Mouse (Mus musculus) stomach, embryonic 16.5 days (tissue): ENCODE data around the gene Scd2. TPM values are rescaled to one million over a fixed set of nuclear protein-coding genes. Genes with fewer than 3 reads are reported as not detected.
"Not testable (repeated sequence)": the region's sequence is repeated elsewhere in the genome, so short reads cannot be mapped to it uniquely, and the experiment has no call there.

Experiments used
- ATAC-seq: fragments of 200-750 bp; cut with Nextera tagmentation; 2 replicates; pipeline ENCODE4 v1.8.0; 2017; ENCODE audit warnings: moderate number of reproducible peaks, moderate TSS enrichment; ENCODE audit not compliant: insufficient read depth, low FRiP score
- H3K27ac ChIP-seq: fragments of 300-500 bp; sonication (generic); 2 replicates; pipeline ENCODE4 v1.5.1; 2014; ENCODE audit warnings: low read length
- H3K27me3 ChIP-seq: fragments of 300-500 bp; sonication (generic); 2 replicates; pipeline ENCODE4 v1.6.1; 2014; ENCODE audit warnings: low read length, control low read depth, mixed read lengths; ENCODE audit not compliant: control insufficient read depth, insufficient read depth
- H3K36me3 ChIP-seq: fragments of 300-500 bp; sonication (generic); 2 replicates; pipeline ENCODE4 v1.6.1; 2014; ENCODE audit warnings: low read length; ENCODE audit not compliant: control insufficient read depth, insufficient read depth
- H3K4me1 ChIP-seq: fragments of 300-500 bp; sonication (generic); 2 replicates; pipeline ENCODE4 v1.6.1; 2014; ENCODE audit warnings: low read length, control low read depth, mixed read lengths; ENCODE audit not compliant: control insufficient read depth, insufficient read depth
- H3K4me2 ChIP-seq: fragments of 300-500 bp; sonication (generic); 2 replicates; pipeline ENCODE4 v1.6.1; 2014; ENCODE audit warnings: low read depth, low read length, mixed read lengths
- H3K4me3 ChIP-seq: fragments of 300-500 bp; sonication (generic); replicated peaks from 2 replicates; pipeline ENCODE4 v1.5.1; 2014; ENCODE audit warnings: mild to moderate bottlenecking, low read length
- H3K9ac ChIP-seq: fragments of 300-500 bp; sonication (generic); 2 replicates; pipeline ENCODE4 v1.6.1; 2014; ENCODE audit warnings: low read length
- H3K9me3 ChIP-seq: fragments of 300-500 bp; sonication (generic); replicated peaks from 2 replicates; pipeline ENCODE4 v1.6.1; 2016; ENCODE audit warnings: low read length, control low read depth; ENCODE audit not compliant: control insufficient read depth
- WGBS: fragments of 180-500 bp; shearing (Covaris S2); extraction: QIAGEN DNeasy Blood & Tissue Kit; methylation state at CpG from one replicate; pipeline ENCODE4 v1.1.7; 2014; 5-methylcytosine and 5-hydroxymethylcytosine counted together
- polyA plus RNA-seq: library from polyadenylated mRNA; unstranded; fragments of >200 nt; fragmentation: Nextera tagmentation; extraction: Ambion mirVana; gene quantifications from 2 replicates; pipeline ENCODE4 v1.2.1, GENCODE M21; 2015

Gene Scd2
- polyA plus RNA-seq, 1 experiment from 2014 or later = 329 TPM

DNA sequence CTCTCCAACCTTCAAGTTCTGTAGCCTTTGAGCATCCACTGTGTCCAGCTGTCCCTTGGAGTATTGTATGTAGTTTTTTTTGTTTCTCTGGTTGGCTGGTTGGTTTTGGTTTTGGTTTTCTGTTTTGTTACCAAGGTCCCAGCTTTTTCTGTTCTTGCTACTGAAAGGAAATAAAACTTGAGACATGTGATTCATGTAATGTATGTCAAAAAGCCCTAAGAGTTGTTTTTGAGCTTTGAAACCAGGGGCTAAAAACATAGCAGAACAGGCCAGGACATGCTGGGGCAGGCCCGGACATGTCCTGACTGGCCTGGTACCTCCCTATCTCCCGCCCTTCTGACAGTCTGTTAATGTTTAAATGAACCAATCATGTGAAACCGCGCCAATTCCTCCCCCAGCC is 39.4 kb upstream of the Scd2 start:
- not testable (repeated sequence) for H3K4me2 ChIP-seq, H3K36me3 ChIP-seq, H3K9me3 ChIP-seq, H3K4me3 ChIP-seq, H3K27me3 ChIP-seq, ATAC-seq, H3K27ac ChIP-seq, H3K4me1 ChIP-seq, H3K9ac ChIP-seq
- 92% methylated on average over 2 of the region's 4 CpGs for WGBS

DNA sequence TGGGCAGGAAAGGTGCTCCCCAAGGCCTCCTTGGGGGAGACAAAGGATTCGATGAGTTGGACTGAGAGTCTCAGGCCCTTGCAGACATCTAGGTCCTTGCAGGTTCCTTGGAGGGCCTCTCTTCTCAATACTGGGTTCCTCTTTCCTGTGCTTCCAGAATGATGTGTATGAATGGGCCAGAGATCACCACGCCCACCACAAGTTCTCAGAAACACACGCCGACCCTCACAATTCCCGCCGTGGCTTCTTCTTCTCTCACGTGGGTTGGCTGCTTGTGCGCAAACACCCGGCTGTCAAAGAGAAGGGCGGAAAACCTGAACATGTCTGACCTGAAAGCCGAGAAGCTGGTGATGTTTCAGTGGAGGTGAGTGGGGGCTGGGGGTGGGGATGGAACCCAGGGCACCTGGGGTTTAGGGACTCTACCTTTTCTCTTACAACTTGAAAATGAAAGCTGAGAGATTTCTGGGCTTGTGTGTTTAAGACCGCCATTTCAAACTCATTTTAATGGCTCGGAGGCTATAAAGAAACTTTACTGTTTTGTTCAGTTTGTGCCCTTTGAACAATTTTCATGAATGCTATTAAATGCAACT is 36.0 kb upstream of the Scd2 start:
- WGBS = 67% methylated on average over 13 of the region's 13 CpGs
- ATAC-seq = no peak
- no peaks in the 10 kb centered on the region for H3K9me3 ChIP-seq
- H3K4me2 ChIP-seq = no peak overlapping the region
- H3K27ac ChIP-seq = no peak overlapping the region
- H3K9ac ChIP-seq = no peak overlapping the region
- no peak overlapping the region for H3K4me3 ChIP-seq
- H3K4me1 ChIP-seq = no peaks in the 10 kb centered on the region
- H3K27me3 ChIP-seq = no peaks in the 10 kb centered on the region
- no peaks in the 10 kb centered on the region for H3K36me3 ChIP-seq

DNA sequence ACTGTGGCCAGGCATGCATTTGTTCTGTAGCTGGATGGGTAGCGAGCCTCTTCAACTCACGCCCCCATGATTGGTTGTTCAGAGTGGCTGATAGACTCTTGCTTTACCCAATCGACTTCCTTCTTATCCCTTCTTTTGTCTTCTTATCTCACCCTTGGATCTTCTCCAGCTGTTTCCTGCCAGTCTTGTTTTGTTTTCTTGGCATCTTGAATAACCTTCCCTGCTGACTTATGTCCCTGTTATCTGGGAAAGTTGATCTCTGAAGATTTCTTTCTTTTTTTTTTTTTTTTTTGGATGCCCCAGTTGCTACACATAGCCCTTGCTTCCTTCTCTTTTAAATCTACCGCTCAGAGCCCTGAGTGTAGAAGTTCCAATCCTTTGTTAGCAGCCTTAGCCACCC is 34.0 kb upstream of the Scd2 start:
- Histone ChIP-seq H3K9me3 (no peaks in the 10 kb centered on the region), H3K4me1 (no peaks in the 10 kb centered on the region), H3K4me2 (no peak overlapping the region), H3K9ac (no peak overlapping the region), H3K4me3 (no peak overlapping the region), H3K27me3 (no peaks in the 10 kb centered on the region), H3K27ac (no peak overlapping the region), H3K36me3 (no peaks in the 10 kb centered on the region)
- ATAC-seq = no peak
- WGBS = 71% methylated on average over 4 of the region's 4 CpGs

DNA sequence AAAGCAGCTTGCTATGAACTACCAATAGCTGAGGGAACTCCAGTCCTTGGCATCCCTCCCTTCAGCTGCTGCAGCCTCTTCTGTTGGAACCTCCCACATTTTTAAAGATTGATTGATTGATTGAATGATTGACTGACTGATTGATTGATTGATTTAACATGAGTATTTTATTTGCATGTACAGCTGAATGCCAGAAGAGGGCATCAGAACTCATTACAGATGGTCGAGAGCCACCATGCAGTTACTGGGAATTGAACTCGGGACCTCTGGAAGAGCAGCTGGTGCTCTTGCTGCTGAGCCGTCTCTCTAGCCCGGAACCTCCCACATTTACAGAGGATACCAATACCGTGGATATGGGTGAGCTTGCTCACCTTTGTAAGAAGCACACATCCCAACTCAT is 33.0 kb upstream of the Scd2 start:
- Histone ChIP-seq H3K4me2 (no peak overlapping the region), H3K36me3 (no peaks in the 10 kb centered on the region), H3K9me3 (no peaks in the 10 kb centered on the region), H3K9ac (no peak overlapping the region), H3K4me1 (no peaks in the 10 kb centered on the region), H3K27ac (no peak overlapping the region), H3K4me3 (no peak overlapping the region), H3K27me3 (no peaks in the 10 kb centered on the region)
- no peak for ATAC-seq
- WGBS = 80% methylated on average over 5 of the region's 5 CpGs

DNA sequence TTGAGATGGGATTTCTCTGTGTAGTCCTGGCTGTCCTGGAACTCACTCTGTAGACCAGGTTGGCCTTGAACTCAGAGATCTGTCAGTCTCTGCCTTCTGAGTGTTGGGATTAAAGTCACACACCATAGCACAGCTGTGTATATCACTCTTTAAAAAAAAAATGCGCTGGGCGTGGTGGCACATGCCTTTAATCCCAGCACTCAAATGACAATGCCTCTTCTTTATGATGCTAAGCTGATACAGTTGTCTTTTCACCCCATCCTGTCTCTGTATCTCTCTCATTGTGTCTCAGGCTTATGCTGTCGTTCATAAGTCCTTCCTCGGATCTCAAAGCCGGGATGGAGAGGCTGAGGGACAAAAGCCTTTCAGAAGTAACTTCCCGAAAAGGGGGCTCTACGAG is 31.7 kb upstream of the Scd2 start:
- WGBS = 76% methylated on average over 7 of the region's 7 CpGs
- peaks cover 6% of the 10 kb centered on the region; the same call in 1 of the 2 replicates for H3K4me1 ChIP-seq
- H3K9me3 ChIP-seq = no peaks in the 10 kb centered on the region
- H3K4me2 ChIP-seq = no peak overlapping the region
- no peaks in the 10 kb centered on the region for H3K36me3 ChIP-seq
- no peak for ATAC-seq
- H3K9ac ChIP-seq = no peak overlapping the region
- no peak overlapping the region for H3K4me3 ChIP-seq
- H3K27ac ChIP-seq = no peak overlapping the region
- H3K27me3 ChIP-seq = no peaks in the 10 kb centered on the region

DNA sequence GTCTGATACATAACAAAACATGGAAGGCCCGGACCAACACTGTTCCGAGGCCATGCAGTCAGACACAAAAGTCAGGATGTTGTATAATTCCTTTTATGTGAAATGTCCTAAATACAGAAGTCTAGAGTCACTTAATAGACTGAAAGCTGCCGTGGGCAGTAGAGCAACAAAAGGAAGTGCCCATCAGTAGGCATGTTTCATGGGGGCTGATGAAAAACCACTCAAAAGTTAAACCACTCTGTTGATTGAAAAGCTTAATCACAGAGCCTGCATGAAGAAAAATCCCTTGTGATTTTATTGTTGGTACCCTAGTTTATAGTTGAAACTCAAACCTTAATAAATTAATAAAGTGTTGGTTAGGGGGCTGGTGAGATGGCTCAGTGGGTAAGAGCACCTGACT is 29.9 kb upstream of the Scd2 start:
- no peak for ATAC-seq
- Histone ChIP-seq H3K27me3 (no peaks in the 10 kb centered on the region), H3K4me2 (no peak overlapping the region), H3K9ac (no peak overlapping the region), H3K27ac (no peak overlapping the region), H3K36me3 (no peaks in the 10 kb centered on the region), H3K9me3 (no peaks in the 10 kb centered on the region), H3K4me3 (no peak overlapping the region), H3K4me1 (peaks cover 11% of the 10 kb centered on the region)
- WGBS = 89% methylated on average over 3 of the region's 3 CpGs

DNA sequence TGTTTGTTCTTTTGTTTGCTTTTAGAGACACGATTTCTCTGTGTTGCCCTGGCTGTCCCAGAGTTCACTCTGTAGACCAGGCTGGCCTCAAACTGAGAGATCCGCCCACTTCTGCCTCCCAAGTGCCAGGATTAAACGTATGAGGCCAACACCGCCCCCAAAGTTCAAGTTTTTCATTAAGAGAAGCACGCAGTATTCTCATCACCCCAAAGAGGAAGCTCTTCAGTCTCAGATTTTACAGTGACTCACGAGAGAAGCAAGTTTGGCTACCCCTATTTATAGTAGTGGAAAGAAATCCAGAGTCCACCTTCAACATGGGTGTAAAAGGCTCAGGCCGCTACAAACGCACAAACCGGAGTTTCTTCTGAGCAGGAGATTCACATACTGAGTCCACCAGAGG is 29.2 kb upstream of the Scd2 start:
- WGBS = 69% methylated on average over 9 of the region's 9 CpGs

DNA sequence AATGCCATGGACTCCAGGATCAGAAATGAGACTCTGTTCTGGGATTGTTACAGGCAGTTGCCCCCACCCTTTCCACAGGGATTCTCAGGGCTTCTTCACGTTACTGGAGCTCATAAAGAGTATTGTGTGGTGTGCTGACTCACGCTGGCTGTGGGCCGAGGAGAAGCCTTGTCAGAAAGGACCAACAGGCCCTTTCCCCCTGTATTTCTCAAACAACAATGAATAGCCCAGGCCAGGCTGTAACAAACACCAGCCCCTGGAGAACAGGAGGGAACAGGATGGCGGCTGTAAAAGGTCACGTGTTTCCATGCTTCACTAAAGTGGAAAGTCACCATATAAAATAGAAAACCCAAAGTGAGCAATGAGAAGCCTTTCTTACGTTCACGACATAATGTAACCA is 28.2 kb upstream of the Scd2 start:
- 66% methylated on average over 7 of the region's 7 CpGs for WGBS
- Histone ChIP-seq H3K27ac (peak overlapping the region; percentile 66), H3K27me3 (no peaks in the 10 kb centered on the region), H3K4me3 (no peak overlapping the region), H3K36me3 (no peaks in the 10 kb centered on the region), H3K9ac (no peak overlapping the region), H3K9me3 (no peaks in the 10 kb centered on the region), H3K4me2 (no peak overlapping the region), H3K4me1 (peaks cover 11% of the 10 kb centered on the region)
- no peak for ATAC-seq

More for the DNA sequence above, 29.2 kb upstream of the Scd2 start:
- Histone ChIP-seq H3K9me3 (no peaks in the 10 kb centered on the region), H3K27me3 (no peaks in the 10 kb centered on the region), H3K4me3 (no peak overlapping the region), H3K27ac (no peak overlapping the region; the same call in 1 of the 2 replicates), H3K36me3 (no peaks in the 10 kb centered on the region), H3K4me1 (peaks cover 11% of the 10 kb centered on the region), H3K4me2 (no peak overlapping the region), H3K9ac (no peak overlapping the region)
- no peak for ATAC-seq

DNA sequence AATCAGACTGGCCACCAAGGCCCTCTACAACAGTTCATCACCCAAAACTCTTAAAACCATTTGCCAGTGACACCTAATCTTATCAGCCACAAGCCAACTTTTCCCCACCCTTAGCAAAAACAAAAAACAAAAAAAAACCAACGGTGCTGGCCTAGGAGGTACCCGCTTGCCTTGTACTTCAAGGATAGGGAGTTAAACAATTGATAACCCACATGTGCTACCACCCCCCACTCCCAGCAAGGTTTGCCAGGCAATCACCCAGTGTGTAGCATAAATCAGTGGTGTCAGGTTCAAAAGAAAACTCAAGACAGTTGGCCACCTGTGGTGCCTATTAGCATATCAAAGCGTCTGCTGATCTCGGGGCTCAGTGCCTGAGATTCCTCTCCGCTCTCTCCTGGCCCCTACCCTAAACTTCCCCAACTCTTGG is 27.6 kb upstream of the Scd2 start:
- H3K4me3 ChIP-seq = no peak overlapping the region
- H3K27me3 ChIP-seq = no peaks in the 10 kb centered on the region
- no peaks in the 10 kb centered on the region for H3K9me3 ChIP-seq
- peak overlapping the region; percentile 97 for H3K27ac ChIP-seq
- no peaks in the 10 kb centered on the region for H3K36me3 ChIP-seq
- peak overlapping the region; percentile 66 for H3K4me2 ChIP-seq
- no peak for ATAC-seq
- WGBS = 41% methylated on average over 5 of the region's 5 CpGs
- H3K9ac ChIP-seq = peak overlapping the region; percentile 22; the same call in 1 of the 2 replicates
- peaks cover 11% of the 10 kb centered on the region for H3K4me1 ChIP-seq
